Mouse (Mus musculus) liver, embryonic 13.5 days (tissue): ENCODE data around the gene Mgll. TPM values are rescaled to one million over a fixed set of nuclear protein-coding genes. Genes with fewer than 3 reads are reported as not detected.

Experiments
- ATAC-seq: fragments of 200-750 bp; cut with Nextera tagmentation; 2 replicates; pipeline ENCODE4 v1.8.0; 2017; ENCODE audit warnings: low read depth, mild to moderate bottlenecking, moderate number of reproducible peaks, moderate library complexity
- DNase-seq: peaks from one replicate; pipeline ENCODE4 v3.0.0; 2022
- H3K27ac ChIP-seq: fragments of 300-500 bp; sonication (generic); 2 replicates; pipeline ENCODE4 v1.5.1; 2015; ENCODE audit warnings: moderate library complexity, mild to moderate bottlenecking, inconsistent platforms
- H3K27me3 ChIP-seq: fragments of 300-500 bp; sonication (generic); 2 replicates; pipeline ENCODE4 v1.6.1; 2015; ENCODE audit warnings: mild to moderate bottlenecking, inconsistent platforms
- H3K36me3 ChIP-seq: fragments of 300-500 bp; sonication (generic); 2 replicates; pipeline ENCODE4 v1.6.1; 2015; ENCODE audit warnings: mild to moderate bottlenecking, inconsistent platforms
- H3K4me1 ChIP-seq: fragments of 300-500 bp; sonication (generic); replicated peaks from 2 replicates; pipeline ENCODE4 v1.6.1; 2015; ENCODE audit warnings: inconsistent platforms
- H3K4me2 ChIP-seq: fragments of 300-500 bp; sonication (generic); 2 replicates; pipeline ENCODE4 v1.6.1; 2015; ENCODE audit warnings: inconsistent platforms, mild to moderate bottlenecking, moderate library complexity
- H3K4me3 ChIP-seq: fragments of 300-500 bp; sonication (generic); replicated peaks from 2 replicates; pipeline ENCODE4 v1.5.1; 2015; ENCODE audit warnings: mild to moderate bottlenecking, inconsistent platforms
- H3K9ac ChIP-seq: fragments of 300-500 bp; sonication (generic); 2 replicates; pipeline ENCODE4 v1.6.1; 2015; ENCODE audit warnings: mild to moderate bottlenecking, inconsistent platforms
- H3K9me3 ChIP-seq: fragments of 300-500 bp; sonication (generic); replicated peaks from 2 replicates; pipeline ENCODE4 v1.6.1; 2016; ENCODE audit warnings: inconsistent platforms
- WGBS: fragments of 180-500 bp; shearing (Covaris S2); methylation state at CpG from one replicate; pipeline ENCODE4 v1.1.7; 2015; ENCODE audit not compliant: insufficient replicate concordance; 5-methylcytosine and 5-hydroxymethylcytosine counted together
- polyA plus RNA-seq: library from polyadenylated mRNA; unstranded; fragments of >200 nt; fragmentation: Nextera tagmentation; extraction: Ambion mirVana; gene quantifications from 2 replicates; pipeline ENCODE4 v1.2.1, GENCODE M21; 2015

The Mgll gene
- polyA plus RNA-seq, 1 experiment from 2014 or later = 68.8 TPM

- Histone ChIP-seq H3K9ac (peak overlapping the region; percentile 71; the same call in 1 of the 2 replicates), H3K36me3 (peaks cover 47% of the 10 kb centered on the region), H3K27me3 (no peaks in the 10 kb centered on the region), H3K4me1 (peaks cover 89% of the 10 kb centered on the region), H3K4me2 (no peak overlapping the region), H3K4me3 (no peak overlapping the region), H3K27ac (peak overlapping the region; percentile 98), H3K9me3 (no peaks in the 10 kb centered on the region)
- 72% methylated on average over 13 of the region's 13 CpGs for WGBS
- ATAC-seq (no peak), DNase-seq (no peak)
Measured at GRCm38 (mm10) chr6:88762440-88763196, 38.4 kb downstream of the Mgll start.

GRCm38 (mm10) chr6:88763518-88764077, 39.4 kb downstream of the Mgll start:
- H3K27ac ChIP-seq = peak overlapping the region; percentile 67
- 90% methylated on average over 3 of the region's 3 CpGs for WGBS
- peak overlapping the region; percentile 27; the same call in 1 of the 2 replicates for H3K9ac ChIP-seq
- no peaks in the 10 kb centered on the region for H3K9me3 ChIP-seq
- peaks cover 87% of the 10 kb centered on the region for H3K4me1 ChIP-seq
- H3K36me3 ChIP-seq = peaks cover 56% of the 10 kb centered on the region
- DNase-seq = no peak
- H3K4me3 ChIP-seq = no peak overlapping the region
- no peak for ATAC-seq
- H3K27me3 ChIP-seq = no peaks in the 10 kb centered on the region
- H3K4me2 ChIP-seq = no peak overlapping the region

DNA sequence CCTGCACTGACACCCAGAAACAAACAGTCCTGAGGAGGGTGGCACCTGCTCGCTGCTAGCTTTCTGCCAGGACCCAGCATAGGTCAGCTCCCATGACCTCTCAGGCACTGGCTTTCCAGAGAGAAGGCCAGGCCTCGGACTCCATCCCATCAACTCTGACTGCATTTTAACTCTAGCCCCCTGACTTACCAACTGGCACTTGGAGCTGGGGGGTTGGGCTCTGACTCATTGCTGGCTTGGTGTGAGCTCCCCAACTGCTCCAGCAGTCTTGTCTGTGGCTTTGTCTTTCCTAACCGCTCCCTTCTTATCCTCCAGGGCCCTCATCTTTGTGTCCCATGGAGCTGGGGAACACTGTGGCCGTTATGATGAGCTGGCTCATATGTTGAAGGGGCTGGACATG, 40.1 kb downstream of the Mgll start:
- Histone ChIP-seq H3K36me3 (peaks cover 60% of the 10 kb centered on the region), H3K4me2 (no peak overlapping the region), H3K9me3 (no peaks in the 10 kb centered on the region), H3K27ac (peak overlapping the region; percentile 67), H3K27me3 (no peaks in the 10 kb centered on the region), H3K9ac (peak overlapping the region; percentile 27; the same call in 1 of the 2 replicates), H3K4me3 (no peak overlapping the region), H3K4me1 (peaks cover 85% of the 10 kb centered on the region)
- WGBS = 65% methylated on average over 4 of the region's 4 CpGs
- DNase-seq (no peak), ATAC-seq (no peak)

DNA sequence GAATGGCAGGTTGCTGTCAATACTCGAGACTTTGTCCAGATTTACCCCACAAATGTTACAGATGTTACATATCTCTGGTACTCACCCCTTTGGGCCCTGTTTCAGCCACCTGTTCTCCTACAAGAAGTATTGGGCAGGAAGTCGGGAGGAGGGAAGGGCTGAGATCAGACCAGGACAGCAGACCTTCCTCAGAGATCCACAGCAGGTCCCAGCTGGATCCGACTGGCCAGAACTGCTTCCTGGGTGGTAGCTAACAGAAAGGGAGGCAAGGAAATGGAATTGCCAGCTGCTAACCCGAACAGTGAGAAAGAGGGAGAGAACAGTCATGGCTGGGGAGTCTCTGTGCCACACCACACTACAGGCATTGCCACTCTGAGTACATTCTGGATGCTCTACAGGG, 43.5 kb downstream of the Mgll start:
- H3K27me3 ChIP-seq = 0 out of 2 replicates have a peak, but pooled peaks cover 4% of the 10 kb centered on the region
- DNase-seq = no peak
- 0 out of 2 replicates have a peak overlapping the region, but pooled peaks have one; percentile 8 for H3K27ac ChIP-seq
- H3K4me2 ChIP-seq = no peak overlapping the region
- H3K9ac ChIP-seq = no peak overlapping the region
- no peak overlapping the region for H3K4me3 ChIP-seq
- 60% methylated on average over 4 of the region's 4 CpGs for WGBS
- H3K36me3 ChIP-seq = peaks cover 73% of the 10 kb centered on the region
- H3K9me3 ChIP-seq = no peaks in the 10 kb centered on the region
- ATAC-seq = no peak
- H3K4me1 ChIP-seq = peaks cover 67% of the 10 kb centered on the region

GRCm38 (mm10) chr6:88769723-88770122, 45.5 kb downstream of the Mgll start:
- Histone ChIP-seq H3K36me3 (peaks cover 64% of the 10 kb centered on the region), H3K27ac (peak overlapping the region; percentile 27), H3K4me3 (no peak overlapping the region), H3K27me3 (0 out of 2 replicates have a peak, but pooled peaks cover 4% of the 10 kb centered on the region), H3K4me1 (peaks cover 59% of the 10 kb centered on the region), H3K4me2 (no peak overlapping the region), H3K9ac (no peak overlapping the region), H3K9me3 (no peaks in the 10 kb centered on the region)
- no peak for DNase-seq
- no peak for ATAC-seq
- 69% methylated on average over 6 of the region's 6 CpGs for WGBS

- H3K9me3 ChIP-seq = no peaks in the 10 kb centered on the region
- no peak overlapping the region for H3K27ac ChIP-seq
- 66% methylated on average over 17 of the region's 17 CpGs for WGBS
- no peak overlapping the region for H3K9ac ChIP-seq
- no peak overlapping the region for H3K4me2 ChIP-seq
- H3K36me3 ChIP-seq = peaks cover 57% of the 10 kb centered on the region
- 0 out of 2 replicates have a peak, but pooled peaks cover 4% of the 10 kb centered on the region for H3K27me3 ChIP-seq
- no peak for ATAC-seq
- peaks cover 65% of the 10 kb centered on the region for H3K4me1 ChIP-seq
- no peak for DNase-seq
- H3K4me3 ChIP-seq = no peak overlapping the region
Measured at GRCm38 (mm10) chr6:88770300-88770904, 46.2 kb downstream of the Mgll start.

- H3K4me3 ChIP-seq = no peak overlapping the region
- peaks cover 65% of the 10 kb centered on the region for H3K4me1 ChIP-seq
- no peaks in the 10 kb centered on the region for H3K9me3 ChIP-seq
- peaks cover 55% of the 10 kb centered on the region for H3K36me3 ChIP-seq
- no peak overlapping the region for H3K4me2 ChIP-seq
- 92% methylated on average over 5 of the region's 5 CpGs for WGBS
- no peak overlapping the region for H3K9ac ChIP-seq
- DNase-seq (no peak), ATAC-seq (no peak)
- H3K27ac ChIP-seq = no peak overlapping the region
- 0 out of 2 replicates have a peak, but pooled peaks cover 4% of the 10 kb centered on the region for H3K27me3 ChIP-seq
Measured at GRCm38 (mm10) chr6:88770981-88771380, 46.8 kb downstream of the Mgll start.

GRCm38 (mm10) chr6:88772041-88772440, 47.8 kb downstream of the Mgll start:
- no peak overlapping the region for H3K4me3 ChIP-seq
- 85% methylated on average over 13 of the region's 13 CpGs for WGBS
- H3K4me1 ChIP-seq = peaks cover 66% of the 10 kb centered on the region
- no peak overlapping the region for H3K27ac ChIP-seq
- ATAC-seq (no peak), DNase-seq (no peak)
- H3K36me3 ChIP-seq = peaks cover 47% of the 10 kb centered on the region
- H3K9me3 ChIP-seq = no peaks in the 10 kb centered on the region
- 0 out of 2 replicates have a peak, but pooled peaks cover 4% of the 10 kb centered on the region for H3K27me3 ChIP-seq
- H3K4me2 ChIP-seq = no peak overlapping the region
- H3K9ac ChIP-seq = no peak overlapping the region

DNA sequence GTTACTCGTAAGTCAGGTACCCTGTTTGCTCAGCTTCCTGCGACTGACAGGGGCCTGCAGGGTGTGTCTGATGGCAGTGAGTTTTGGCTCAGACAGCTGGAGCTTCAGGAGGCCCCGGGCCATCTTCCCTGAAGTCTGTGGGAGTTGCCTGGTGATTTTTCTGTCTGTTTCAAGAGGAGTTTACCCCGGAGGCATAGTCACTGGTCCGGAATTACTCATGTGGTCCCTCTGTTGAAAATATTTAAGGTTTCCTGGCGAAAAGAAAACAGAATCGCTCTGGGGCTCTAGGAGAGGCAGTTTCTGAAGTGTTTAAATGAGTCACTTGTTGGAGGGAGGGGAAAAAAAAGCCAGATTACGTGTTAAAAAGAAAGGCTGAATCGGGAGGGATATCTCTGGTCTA, 49.8 kb downstream of the Mgll start:
- peaks cover 28% of the 10 kb centered on the region for H3K36me3 ChIP-seq
- no peak overlapping the region for H3K4me3 ChIP-seq
- H3K27ac ChIP-seq = no peak overlapping the region
- H3K4me1 ChIP-seq = peaks cover 62% of the 10 kb centered on the region
- H3K9me3 ChIP-seq = no peaks in the 10 kb centered on the region
- DNase-seq (no peak), ATAC-seq (no peak)
- WGBS = 71% methylated on average over 9 of the region's 9 CpGs
- 0 out of 2 replicates have a peak overlapping the region, but pooled peaks have one; percentile 13 for H3K9ac ChIP-seq
- 0 out of 2 replicates have a peak, but pooled peaks cover 4% of the 10 kb centered on the region for H3K27me3 ChIP-seq
- no peak overlapping the region for H3K4me2 ChIP-seq

GRCm38 (mm10) chr6:88775267-88775666, 51.1 kb downstream of the Mgll start:
- ATAC-seq = no peak
- no peaks in the 10 kb centered on the region for H3K9me3 ChIP-seq
- no peak overlapping the region for H3K4me2 ChIP-seq
- H3K27me3 ChIP-seq = no peaks in the 10 kb centered on the region
- no peak overlapping the region for H3K4me3 ChIP-seq
- WGBS = 70% methylated on average over 14 of the region's 14 CpGs
- H3K36me3 ChIP-seq = peaks cover 22% of the 10 kb centered on the region
- H3K9ac ChIP-seq = no peak overlapping the region
- peaks cover 64% of the 10 kb centered on the region for H3K4me1 ChIP-seq
- no peak overlapping the region for H3K27ac ChIP-seq
- DNase-seq = no peak

DNA sequence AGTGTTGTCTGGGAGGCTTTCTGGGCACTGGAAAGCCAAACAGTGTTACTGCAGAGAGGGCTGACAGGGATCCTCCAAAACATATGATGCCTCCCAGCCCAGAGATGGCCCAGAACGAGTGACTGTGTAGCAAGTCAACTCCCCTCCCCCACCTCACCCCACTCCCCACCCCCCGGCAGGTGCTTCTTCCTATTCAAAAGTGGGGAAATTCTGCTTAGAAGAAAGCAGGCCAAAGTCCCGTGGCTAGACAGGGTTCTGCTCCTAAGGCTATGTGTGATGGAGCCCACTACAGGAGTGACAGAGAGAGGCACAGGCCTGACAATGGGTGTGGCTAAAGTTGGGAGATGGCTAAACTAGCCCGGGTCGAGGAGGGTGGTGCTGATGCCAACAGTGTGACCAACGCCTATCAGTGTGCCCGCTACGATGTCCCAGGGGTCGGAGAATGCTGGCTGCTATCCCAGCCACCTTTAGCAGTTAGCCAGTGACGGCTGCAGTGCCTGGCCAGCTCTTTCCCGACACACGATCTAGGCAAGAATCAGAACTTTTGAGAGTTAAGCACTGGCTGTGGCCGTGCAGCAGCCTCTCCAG, 52.2 kb downstream of the Mgll start:
- ATAC-seq (peak; percentile 48), DNase-seq (no peak)
- H3K27ac ChIP-seq = no peak overlapping the region

More for the DNA sequence above, 52.2 kb downstream of the Mgll start:
- H3K4me2 ChIP-seq = no peak overlapping the region
- peaks cover 75% of the 10 kb centered on the region for H3K4me1 ChIP-seq
- no peak overlapping the region for H3K4me3 ChIP-seq
- no peaks in the 10 kb centered on the region for H3K9me3 ChIP-seq
- H3K9ac ChIP-seq = no peak overlapping the region
- peaks cover 22% of the 10 kb centered on the region for H3K36me3 ChIP-seq
- WGBS = 67% methylated on average over 13 of the region's 13 CpGs
- H3K27me3 ChIP-seq = no peaks in the 10 kb centered on the region
